Mouse (Mus musculus) limb, embryonic 10.5 days (tissue): Measurements from ENCODE around the gene Sfmbt2. TPM values are rescaled to one million over a fixed set of nuclear protein-coding genes. Genes with fewer than 3 reads are reported as not detected.
"Not testable (repeated sequence)": the region's sequence is repeated elsewhere in the genome, so short reads cannot be mapped to it uniquely, and the experiment has no call there.

Experiments
- DNase-seq: peaks from one replicate; pipeline ENCODE4 v3.0.0-alpha.2; 2017; ENCODE audit warnings: low spot score
- H3K27ac ChIP-seq: fragments of 300-500 bp; sonication (generic); 2 replicates; pipeline ENCODE4 v1.5.1; 2016; ENCODE audit warnings: mild to moderate bottlenecking
- H3K27me3 ChIP-seq: fragments of 300-500 bp; sonication (generic); 2 replicates; pipeline ENCODE4 v1.6.1; 2016; ENCODE audit warnings: low read depth, mild to moderate bottlenecking; ENCODE audit not compliant: poor library complexity, severe bottlenecking
- H3K36me3 ChIP-seq: fragments of 300-500 bp; sonication (generic); 2 replicates; pipeline ENCODE4 v1.6.1; 2016; ENCODE audit warnings: mild to moderate bottlenecking, moderate library complexity
- H3K4me1 ChIP-seq: fragments of 300-500 bp; sonication (generic); 2 replicates; pipeline ENCODE4 v1.6.1; 2016
- H3K4me3 ChIP-seq: fragments of 300-500 bp; sonication (generic); 2 replicates; pipeline ENCODE4 v1.5.1; 2016; ENCODE audit warnings: mild to moderate bottlenecking, moderate library complexity
- H3K9me3 ChIP-seq: fragments of 300-500 bp; sonication (generic); replicated peaks from 2 replicates; pipeline ENCODE4 v1.6.1; 2016; ENCODE audit warnings: mild to moderate bottlenecking
- WGBS: fragments of 180-500 bp; shearing (Covaris S2); methylation state at CpG from one replicate; pipeline ENCODE4 v1.1.7; 2016; 5-methylcytosine and 5-hydroxymethylcytosine counted together
- polyA plus RNA-seq: library from polyadenylated mRNA; unstranded; fragments of >200 nt; fragmentation: Nextera tagmentation; extraction: Ambion mirVana; gene quantifications from 2 replicates; pipeline ENCODE4 v1.2.1, GENCODE M21; 2016

The Sfmbt2 gene
- polyA plus RNA-seq, result 0.95 and 1.1 TPM in 2 replicates

GRCm38 (mm10) chr2:10370176-10370575 is at the start of gene Sfmbt2:
Gene Sfmbt2, plus strand, starts transcription at chr2:10370510.
- Histone ChIP-seq H3K9me3 (no peaks in the 10 kb centered on the region), H3K36me3 (no peaks in the 10 kb centered on the region), H3K4me1 (peaks cover 26% of the 10 kb centered on the region), H3K4me3 (no peak within 1 kb of the TSS), H3K27me3 (peaks cover 88% of the 10 kb centered on the region), H3K27ac (no peak within 1 kb of the TSS)
- 1% methylated on average over 10 of the region's 10 CpGs for WGBS
- peak; percentile 42 for DNase-seq

- H3K36me3 ChIP-seq, result no peaks in the 10 kb centered on the region
- H3K27me3 ChIP-seq, result no peaks in the 10 kb centered on the region
- H3K27ac ChIP-seq, result no peak overlapping the region
- WGBS, result 62% methylated on average over 6 of the region's 6 CpGs
- H3K9me3 ChIP-seq, result no peaks in the 10 kb centered on the region
- no peak for DNase-seq
- no peaks in the 10 kb centered on the region for H3K4me1 ChIP-seq
- H3K4me3 ChIP-seq, result no peak overlapping the region
These were observed 49.2 kb upstream of the Sfmbt2 start for GRCm38 (mm10) chr2:10321093-10321492.

GRCm38 (mm10) chr2:10323173-10323572 is 47.1 kb upstream of the Sfmbt2 start:
- no peaks in the 10 kb centered on the region for H3K27me3 ChIP-seq
- H3K9me3 ChIP-seq, result no peaks in the 10 kb centered on the region
- no peaks in the 10 kb centered on the region for H3K36me3 ChIP-seq
- H3K4me1 ChIP-seq, result no peaks in the 10 kb centered on the region
- H3K4me3 ChIP-seq, result no peak overlapping the region
- 84% methylated on average over 4 of the region's 4 CpGs for WGBS
- H3K27ac ChIP-seq, result no peak overlapping the region
- DNase-seq, result no peak

GRCm38 (mm10) chr2:10324980-10325379 is 45.3 kb upstream of the Sfmbt2 start:
- Histone ChIP-seq H3K27me3 (no peaks in the 10 kb centered on the region), H3K9me3 (no peaks in the 10 kb centered on the region), H3K27ac (no peak overlapping the region), H3K36me3 (no peaks in the 10 kb centered on the region), H3K4me1 (peaks cover 5% of the 10 kb centered on the region), H3K4me3 (no peak overlapping the region)
- 84% methylated on average over 4 of the region's 4 CpGs for WGBS
- no peak for DNase-seq

GRCm38 (mm10) chr2:10330216-10330615 is 40.1 kb upstream of the Sfmbt2 start:
- H3K9me3 ChIP-seq, result no peaks in the 10 kb centered on the region
- H3K36me3 ChIP-seq, result no peaks in the 10 kb centered on the region
- H3K4me1 ChIP-seq, result peaks cover 8% of the 10 kb centered on the region
- peaks cover 14% of the 10 kb centered on the region for H3K27me3 ChIP-seq
- H3K4me3 ChIP-seq, result no peak overlapping the region
- H3K27ac ChIP-seq, result no peak overlapping the region
- WGBS, result 53% methylated on average over 5 of the region's 5 CpGs
- DNase-seq, result peak; percentile 43

- Histone ChIP-seq H3K27ac (no peak overlapping the region), H3K27me3 (peaks cover 15% of the 10 kb centered on the region), H3K9me3 (no peaks in the 10 kb centered on the region), H3K4me3 (no peak overlapping the region), H3K4me1 (peaks cover 8% of the 10 kb centered on the region), H3K36me3 (no peaks in the 10 kb centered on the region)
- DNase-seq, result no peak
- WGBS, result 20% methylated on average over 6 of the region's 6 CpGs
These were observed 36.0 kb upstream of the Sfmbt2 start for GRCm38 (mm10) chr2:10334299-10334698.

GRCm38 (mm10) chr2:10335037-10335608 is 35.2 kb upstream of the Sfmbt2 start:
- Histone ChIP-seq H3K4me3 (no peak overlapping the region), H3K4me1 (peaks cover 2% of the 10 kb centered on the region), H3K36me3 (no peaks in the 10 kb centered on the region), H3K27ac (no peak overlapping the region), H3K27me3 (peaks cover 15% of the 10 kb centered on the region), H3K9me3 (no peaks in the 10 kb centered on the region)
- DNase-seq, result no peak
- 74% methylated on average over 4 of the region's 4 CpGs for WGBS

GRCm38 (mm10) chr2:10340022-10340421 is 30.3 kb upstream of the Sfmbt2 start:
- no peak for DNase-seq
- H3K27me3 ChIP-seq, result peaks cover 4% of the 10 kb centered on the region
- WGBS, result 88% methylated on average over 1 of the region's 1 CpGs
- H3K4me3 ChIP-seq, result no peak overlapping the region
- H3K4me1 ChIP-seq, result no peaks in the 10 kb centered on the region
- H3K9me3 ChIP-seq, result no peaks in the 10 kb centered on the region
- H3K36me3 ChIP-seq, result no peaks in the 10 kb centered on the region
- H3K27ac ChIP-seq, result no peak overlapping the region

- H3K27me3 ChIP-seq, result peaks cover 5% of the 10 kb centered on the region; the same call in 1 of the 2 replicates
- H3K36me3 ChIP-seq, result no peaks in the 10 kb centered on the region
- H3K4me1 ChIP-seq, result no peaks in the 10 kb centered on the region
- no peak for DNase-seq
- H3K27ac ChIP-seq, result no peak overlapping the region
- H3K4me3 ChIP-seq, result no peak overlapping the region
- 84% methylated on average over 5 of the region's 5 CpGs for whole genome bisulfite sequencing
- no peaks in the 10 kb centered on the region for H3K9me3 ChIP-seq
These were observed 26.8 kb upstream of the Sfmbt2 start for GRCm38 (mm10) chr2:10343523-10343922.

GRCm38 (mm10) chr2:10344073-10344472 is 26.2 kb upstream of the Sfmbt2 start:
- not testable (repeated sequence) for H3K9me3 ChIP-seq, H3K27me3 ChIP-seq, DNase-seq, H3K4me1 ChIP-seq, H3K4me3 ChIP-seq, H3K36me3 ChIP-seq, H3K27ac ChIP-seq
- 83% methylated on average over 1 of the region's 1 CpGs for WGBS

- WGBS, result 91% methylated on average over 4 of the region's 4 CpGs
- DNase-seq, result no peak
These were observed 23.1 kb upstream of the Sfmbt2 start for GRCm38 (mm10) chr2:10347193-10347592.

GRCm38 (mm10) chr2:10348036-10348435 is 22.3 kb upstream of the Sfmbt2 start:
- Histone ChIP-seq H3K36me3 (no peaks in the 10 kb centered on the region), H3K9me3 (no peaks in the 10 kb centered on the region)
- WGBS, result 79% methylated on average over 5 of the region's 5 CpGs

More at GRCm38 (mm10) chr2:10347193-10347592, 23.1 kb upstream of the Sfmbt2 start:
- H3K27me3 ChIP-seq, result peaks cover 5% of the 10 kb centered on the region; the same call in 1 of the 2 replicates
- H3K27ac ChIP-seq, result no peak overlapping the region
- no peaks in the 10 kb centered on the region for H3K36me3 ChIP-seq
- H3K9me3 ChIP-seq, result no peaks in the 10 kb centered on the region
- H3K4me1 ChIP-seq, result peaks cover 8% of the 10 kb centered on the region
- no peak overlapping the region for H3K4me3 ChIP-seq

GRCm38 (mm10) chr2:10350266-10350810 is 20.0 kb upstream of the Sfmbt2 start:
- Histone ChIP-seq H3K4me3 (no peak overlapping the region), H3K27me3 (peaks cover 5% of the 10 kb centered on the region; the same call in 1 of the 2 replicates), H3K27ac (no peak overlapping the region), H3K36me3 (no peaks in the 10 kb centered on the region), H3K4me1 (peaks cover 8% of the 10 kb centered on the region), H3K9me3 (no peaks in the 10 kb centered on the region)
- DNase-seq, result no peak
- 10% methylated on average over 4 of the region's 4 CpGs for WGBS

More at GRCm38 (mm10) chr2:10348036-10348435, 22.3 kb upstream of the Sfmbt2 start:
- Histone ChIP-seq H3K4me3 (no peak overlapping the region), H3K27ac (no peak overlapping the region), H3K4me1 (peaks cover 8% of the 10 kb centered on the region), H3K27me3 (peaks cover 5% of the 10 kb centered on the region; the same call in 1 of the 2 replicates)
- no peak for DNase-seq
